Mouse (Mus musculus) midbrain, embryonic 15.5 days (tissue): ENCODE data around the gene Mlst8. TPM values are rescaled to one million over a fixed set of nuclear protein-coding genes. Genes with fewer than 3 reads are reported as not detected.
"Not testable (repeated sequence)": the region's sequence is repeated elsewhere in the genome, so short reads cannot be mapped to it uniquely, and the experiment has no call there.

Source experiments
- ATAC-seq: fragments of 200-750 bp; cut with Nextera tagmentation; replicated peaks from 2 replicates; pipeline ENCODE4 v1.8.0; 2017; ENCODE audit warnings: moderate TSS enrichment
- H3K27ac ChIP-seq: fragments of 300-500 bp; sonication (generic); 2 replicates; pipeline ENCODE4 v1.5.1; 2015; ENCODE audit warnings: mild to moderate bottlenecking, inconsistent platforms
- H3K27me3 ChIP-seq: fragments of 300-500 bp; sonication (generic); replicated peaks from 2 replicates; pipeline ENCODE4 v1.6.1; 2015; ENCODE audit warnings: inconsistent platforms
- H3K36me3 ChIP-seq: fragments of 300-500 bp; sonication (generic); replicated peaks from 2 replicates; pipeline ENCODE4 v1.6.1; 2015; ENCODE audit warnings: inconsistent platforms
- H3K4me1 ChIP-seq: fragments of 300-500 bp; sonication (generic); 2 replicates; pipeline ENCODE4 v1.6.1; 2015; ENCODE audit warnings: inconsistent platforms
- H3K4me2 ChIP-seq: fragments of 300-500 bp; sonication (generic); 2 replicates; pipeline ENCODE4 v1.6.1; 2015; ENCODE audit warnings: inconsistent platforms, mild to moderate bottlenecking, moderate library complexity
- H3K4me3 ChIP-seq: fragments of 300-500 bp; sonication (generic); 2 replicates; pipeline ENCODE4 v1.5.1; 2015; ENCODE audit warnings: mild to moderate bottlenecking, inconsistent platforms
- H3K9ac ChIP-seq: fragments of 300-500 bp; sonication (generic); 2 replicates; pipeline ENCODE4 v1.6.1; 2015; ENCODE audit warnings: mild to moderate bottlenecking, inconsistent platforms
- H3K9me3 ChIP-seq: fragments of 300-500 bp; sonication (generic); 2 replicates; pipeline ENCODE4 v1.6.1; 2016; ENCODE audit warnings: inconsistent platforms
- WGBS: fragments of 180-500 bp; shearing (Covaris S2); methylation state at CpG from one replicate; pipeline ENCODE4 v1.1.7; 2015; ENCODE audit warnings: mixed read lengths; 5-methylcytosine and 5-hydroxymethylcytosine counted together
- polyA plus RNA-seq: library from polyadenylated mRNA; unstranded; fragments of >200 nt; fragmentation: Nextera tagmentation; extraction: Ambion mirVana; gene quantifications from 2 replicates; pipeline ENCODE4 v1.2.1, GENCODE M21; 2015

Mlst8 gene
- polyA plus RNA-seq, 1 experiment from 2014 or later: 40.6 TPM

- Histone ChIP-seq H3K9ac (no peak within 1 kb of the TSS), H3K9me3 (no peaks in the 10 kb centered on the region), H3K4me2 (peak within 1 kb of the TSS; percentile 2; the same call in 1 of the 2 replicates), H3K4me3 (no peak within 1 kb of the TSS), H3K27ac (no peak within 1 kb of the TSS), H3K27me3 (no peaks in the 10 kb centered on the region), H3K4me1 (peaks cover 36% of the 10 kb centered on the region), H3K36me3 (peaks cover 18% of the 10 kb centered on the region)
- WGBS: 87% methylated on average over 6 of the region's 6 CpGs
- no peak for ATAC-seq
These were observed 5.1 kb downstream of the Mlst8 start, which contains the start of gene Bricd5 for GRCm38 (mm10) chr17:24473612-24474275. Gene Bricd5, plus strand, starts transcription at chr17:24473884.

- no peaks in the 10 kb centered on the region for H3K27me3 ChIP-seq
- no peak overlapping the region for H3K9ac ChIP-seq
- peak overlapping the region; percentile 99; the same call in 1 of the 2 replicates for H3K4me2 ChIP-seq
- peaks cover 18% of the 10 kb centered on the region for H3K36me3 ChIP-seq
- 89% methylated on average over 4 of the region's 4 CpGs for WGBS
- H3K9me3 ChIP-seq: no peaks in the 10 kb centered on the region
- no peak overlapping the region for H3K27ac ChIP-seq
- peaks cover 27% of the 10 kb centered on the region for H3K4me1 ChIP-seq
- no peak for ATAC-seq
- no peak overlapping the region for H3K4me3 ChIP-seq
These were observed 6.4 kb downstream of the Mlst8 start for GRCm38 (mm10) chr17:24472512-24472911.

GRCm38 (mm10) chr17:24470701-24471527 is 8.0 kb downstream of the Mlst8 start:
- peak overlapping the region; percentile 99 for H3K4me2 ChIP-seq
- WGBS: under 1% methylated on average over 68 of the region's 68 CpGs
- ATAC-seq: peak; percentile 22
- H3K9ac ChIP-seq: peak overlapping the region; percentile 62
- H3K9me3 ChIP-seq: no peaks in the 10 kb centered on the region
- H3K4me3 ChIP-seq: peak overlapping the region; percentile 67
- H3K27me3 ChIP-seq: no peaks in the 10 kb centered on the region
- peaks cover 9% of the 10 kb centered on the region for H3K36me3 ChIP-seq
- peak overlapping the region; percentile 81 for H3K27ac ChIP-seq
- H3K4me1 ChIP-seq: peaks cover 24% of the 10 kb centered on the region

- peaks cover 24% of the 10 kb centered on the region for H3K4me1 ChIP-seq
These were observed 8.8 kb downstream of the Mlst8 start, which contains the start of the genes E4f1 and Pgp for GRCm38 (mm10) chr17:24469910-24470602. Gene E4f1, minus strand, starts transcription at chr17:24470313. Gene Pgp, plus strand, starts transcription at chr17:24470392.

GRCm38 (mm10) chr17:24469336-24469909 is 9.5 kb downstream of the Mlst8 start:
- Histone ChIP-seq H3K4me1 (peaks cover 24% of the 10 kb centered on the region), H3K9me3 (no peaks in the 10 kb centered on the region), H3K36me3 (0 out of 2 replicates have a peak, but pooled peaks cover 2% of the 10 kb centered on the region), H3K9ac (peak overlapping the region; percentile 62), H3K27ac (peak overlapping the region; percentile 81), H3K27me3 (no peaks in the 10 kb centered on the region), H3K4me2 (peak overlapping the region; percentile 99), H3K4me3 (peak overlapping the region; percentile 67)
- ATAC-seq: no peak; the same call in 1 of the 2 replicates
- WGBS: 20% methylated on average over 7 of the region's 7 CpGs

More at GRCm38 (mm10) chr17:24469910-24470602, 8.8 kb downstream of the Mlst8 start, which contains the start of the genes E4f1 and Pgp:
- H3K27me3 ChIP-seq: no peaks in the 10 kb centered on the region
- peak within 1 kb of the TSS; percentile 67 for H3K4me3 ChIP-seq
- no peaks in the 10 kb centered on the region for H3K9me3 ChIP-seq
- peak within 1 kb of the TSS; percentile 62 for H3K9ac ChIP-seq
- peak within 1 kb of the TSS; percentile 81 for H3K27ac ChIP-seq
- under 1% methylated on average over 70 of the region's 75 CpGs for WGBS
- H3K36me3 ChIP-seq: 0 out of 2 replicates have a peak, but pooled peaks cover 2% of the 10 kb centered on the region
- peak within 1 kb of the TSS; percentile 99 for H3K4me2 ChIP-seq
- ATAC-seq: peak; percentile 98

GRCm38 (mm10) chr17:24468636-24469246 is 10.1 kb downstream of the Mlst8 start:
- no peak overlapping the region for H3K27ac ChIP-seq
- ATAC-seq: no peak
- WGBS: 91% methylated on average over 5 of the region's 5 CpGs
- no peaks in the 10 kb centered on the region for H3K27me3 ChIP-seq
- H3K4me3 ChIP-seq: no peak overlapping the region
- peaks cover 24% of the 10 kb centered on the region for H3K4me1 ChIP-seq
- H3K9me3 ChIP-seq: no peaks in the 10 kb centered on the region
- no peak overlapping the region for H3K9ac ChIP-seq
- no peak overlapping the region for H3K4me2 ChIP-seq
- H3K36me3 ChIP-seq: no peaks in the 10 kb centered on the region

- WGBS: 59% methylated on average over 6 of the region's 6 CpGs
- H3K9me3 ChIP-seq: no peaks in the 10 kb centered on the region
- H3K36me3 ChIP-seq: no peaks in the 10 kb centered on the region
- no peak overlapping the region for H3K9ac ChIP-seq
- no peak overlapping the region for H3K4me3 ChIP-seq
- no peak overlapping the region for H3K4me2 ChIP-seq
- ATAC-seq: no peak
- no peak overlapping the region for H3K27ac ChIP-seq
- H3K27me3 ChIP-seq: no peaks in the 10 kb centered on the region
- H3K4me1 ChIP-seq: no peaks in the 10 kb centered on the region
These were observed 15.3 kb downstream of the Mlst8 start for GRCm38 (mm10) chr17:24463374-24464133.

GRCm38 (mm10) chr17:24462932-24463331 is 15.9 kb downstream of the Mlst8 start:
- Histone ChIP-seq H3K4me2 (no peak overlapping the region), H3K9ac (no peak overlapping the region), H3K27me3 (no peaks in the 10 kb centered on the region), H3K27ac (no peak overlapping the region), H3K4me1 (no peaks in the 10 kb centered on the region), H3K36me3 (no peaks in the 10 kb centered on the region), H3K4me3 (no peak overlapping the region), H3K9me3 (no peaks in the 10 kb centered on the region)
- WGBS: 88% methylated on average over 1 of the region's 1 CpGs
- no peak for ATAC-seq

- WGBS: 75% methylated on average over 2 of the region's 2 CpGs
- no peak overlapping the region for H3K27ac ChIP-seq
These were observed 17.3 kb downstream of the Mlst8 start for GRCm38 (mm10) chr17:24461580-24461979.

GRCm38 (mm10) chr17:24455523-24456206 is 23.2 kb downstream of the Mlst8 start:
- ATAC-seq: peak; percentile 4; the same call in 1 of the 2 replicates
- H3K4me2 ChIP-seq: peak overlapping the region; percentile 82
- 49% methylated on average over 10 of the region's 10 CpGs for WGBS
- peak overlapping the region; percentile 92; the same call in 1 of the 2 replicates for H3K27ac ChIP-seq
- not testable (repeated sequence) for H3K9me3 ChIP-seq, H3K9ac ChIP-seq, H3K36me3 ChIP-seq, H3K27me3 ChIP-seq
- H3K4me1 ChIP-seq: peaks cover 15% of the 10 kb centered on the region
- peak overlapping the region; percentile 88 for H3K4me3 ChIP-seq

More at GRCm38 (mm10) chr17:24461580-24461979, 17.3 kb downstream of the Mlst8 start:
- H3K4me1 ChIP-seq: no peaks in the 10 kb centered on the region
- no peak overlapping the region for H3K4me2 ChIP-seq
- no peaks in the 10 kb centered on the region for H3K36me3 ChIP-seq
- H3K9ac ChIP-seq: no peak overlapping the region
- no peak overlapping the region for H3K4me3 ChIP-seq
- H3K9me3 ChIP-seq: no peaks in the 10 kb centered on the region
- no peak for ATAC-seq
- no peaks in the 10 kb centered on the region for H3K27me3 ChIP-seq
